In genomic region chr10:68060590-68061248, GRCm38 (mm10) we compare ENCODE assay signal across 9 mouse cellular contexts.
DNase-seq lines count a peak whose midpoint lies in the region; ATAC-seq and TF ChIP-seq lines count a peak whose summit lies in the region.
"Had no signal": no experiment of that assay in that cellular context is flagged by ENCODE, and none has a peak within 500 bp of the region (broad histone marks: within the 10 kb centered on the region; RNA-seq: fewer than 3 reads in every experiment).

No protein-coding gene starts in this region.

- DNase-seq in forebrain, postnatal 0 days: peak; percentile 38
- DNase-seq in gastrocnemius, adult 2 months: peak; percentile 68
- peak; percentile 23 for DNase-seq in hindbrain, postnatal 0 days (ENCODE audit: low spot score)
- DNase-seq in lung, postnatal 4 days: peak; percentile 36 to 50
- DNase-seq in left cerebral cortex, adult 8-10 months (ENCODE audit: low spot score in 2 of 2): no peak
- DNase-seq in cerebellum, adult 18-20 months: no peak
- DNase-seq in thymus, postnatal 25 days: no peak

- H3K9me3 ChIP-seq in forebrain, postnatal 0 days (ENCODE audit: low read length): no peaks in the 10 kb centered on the region
- H3K9me3 ChIP-seq in forebrain, embryonic 13.5 days (replicated peaks): no peaks in the 10 kb centered on the region
- no peaks in the 10 kb centered on the region for H3K9me3 ChIP-seq in hindbrain, postnatal 0 days (ENCODE audit: low read length)

- 0 out of 2 replicates have a peak, but pooled peaks cover 3% of the 10 kb centered on the region for H3K4me1 ChIP-seq in forebrain, postnatal 0 days (ENCODE audit: insufficient read depth)
- H3K4me1 ChIP-seq in forebrain, embryonic 13.5 days: peaks cover 23% of the 10 kb centered on the region
- peaks cover 15% of the 10 kb centered on the region for H3K4me1 ChIP-seq in hindbrain, postnatal 0 days (ENCODE audit: insufficient read depth, low read length)

- no peaks in the 10 kb centered on the region; the same call in 1 of the 2 replicates for H3K27me3 ChIP-seq in forebrain, postnatal 0 days (ENCODE audit: insufficient read depth, low read length)
- H3K27me3 ChIP-seq in forebrain, embryonic 13.5 days: no peaks in the 10 kb centered on the region
- H3K27me3 ChIP-seq in hindbrain, postnatal 0 days (ENCODE audit: insufficient read depth, low read length): no peaks in the 10 kb centered on the region
- H3K27me3 ChIP-seq: heart, embryonic 13.5 days had no signal

- no peaks in the 10 kb centered on the region for H3K36me3 ChIP-seq in forebrain, postnatal 0 days (ENCODE audit: insufficient read depth)
- H3K36me3 ChIP-seq in forebrain, embryonic 13.5 days (ENCODE audit: poor library complexity, severe bottlenecking): no peaks in the 10 kb centered on the region
- H3K36me3 ChIP-seq in hindbrain, postnatal 0 days (ENCODE audit: insufficient read depth, low read length): no peaks in the 10 kb centered on the region
- H3K36me3 ChIP-seq: heart, embryonic 13.5 days had no signal

- H3K9ac ChIP-seq in forebrain, postnatal 0 days: no peak overlapping the region
- H3K9ac ChIP-seq in forebrain, embryonic 13.5 days: no peak overlapping the region
- H3K9ac ChIP-seq in hindbrain, postnatal 0 days (replicated peaks; ENCODE audit: low read length): no peak overlapping the region
- H3K9ac ChIP-seq: heart, embryonic 13.5 days had no signal

- H3K4me2 ChIP-seq in forebrain, postnatal 0 days (ENCODE audit: low read depth): no peak overlapping the region
- H3K4me2 ChIP-seq in forebrain, embryonic 13.5 days: no peak overlapping the region
- 0 out of 2 replicates have a peak overlapping the region, but pooled peaks have one; percentile 11 for H3K4me2 ChIP-seq in hindbrain, postnatal 0 days (ENCODE audit: low read depth, low read length)
- H3K4me2 ChIP-seq: heart, embryonic 13.5 days had no signal

- TF ChIP-seq CTCF in forebrain, postnatal 0 days (IDR thresholded peaks at IDR 0.05; ENCODE audit: low read depth): no peak
- no peak for TF ChIP-seq CTCF in gastrocnemius, adult 2 months (IDR thresholded peaks at IDR 0.05)
- TF ChIP-seq CTCF in hindbrain, postnatal 0 days (IDR thresholded peaks at IDR 0.05; ENCODE audit: low read depth): no peak

- ATAC-seq in forebrain, postnatal 0 days: no peak
- ATAC-seq in forebrain, embryonic 13.5 days: no peak
- no peak for ATAC-seq in hindbrain, postnatal 0 days

- no peak overlapping the region for H3K4me3 ChIP-seq in forebrain, postnatal 0 days (ENCODE audit: low read depth, low read length)
- H3K4me3 ChIP-seq in forebrain, embryonic 13.5 days: no peak overlapping the region
- H3K4me3 ChIP-seq in gastrocnemius, adult 2 months: peak overlapping the region; percentile 51
- H3K4me3 ChIP-seq in hindbrain, postnatal 0 days (ENCODE audit: low read length): no peak overlapping the region
- H3K4me3 ChIP-seq: heart, embryonic 13.5 days had no signal

- intact Hi-C loops in gastrocnemius, adult 2 months (cut with DNase I): loop anchor here (1.0 kb wide), 1 partner anchor 75 kb away; no protein-coding TSS in a partner anchor

- 31% methylated on average over 16 of the region's 16 CpGs for WGBS in forebrain, postnatal 0 days
- 59% methylated on average over 16 of the region's 16 CpGs for WGBS in forebrain, embryonic 13.5 days
- WGBS in hindbrain, postnatal 0 days: 35% methylated on average over 16 of the region's 16 CpGs

- 0 out of 2 replicates have a peak overlapping the region, but pooled peaks have one; percentile 29 for H3K27ac ChIP-seq in forebrain, postnatal 0 days (ENCODE audit: low read depth, low read length)
- H3K27ac ChIP-seq in forebrain, embryonic 13.5 days: no peak overlapping the region
- peak overlapping the region; percentile 73 for H3K27ac ChIP-seq in gastrocnemius, adult 2 months
- H3K27ac ChIP-seq in hindbrain, postnatal 0 days: peak overlapping the region; percentile 21; the same call in 1 of the 2 replicates
- H3K27ac ChIP-seq: heart, embryonic 13.5 days had no signal

Comparison
In these comparisons a context has a peak if more than half of its experiments do, and no peak if none do; other contexts are left out.
1. DNase-seq: peak in forebrain, postnatal 0 days (single experiment), gastrocnemius, adult 2 months (single experiment), hindbrain, postnatal 0 days (single experiment) and lung, postnatal 4 days (2 of 2); none in left cerebral cortex, adult 8-10 months (0 of 2), cerebellum, adult 18-20 months (0 of 2) and thymus, postnatal 25 days (single experiment).